Mouse (Mus musculus) midbrain, embryonic 14.5 days (tissue): ENCODE results near the gene Pde4d. TPM values are rescaled to one million over a fixed set of nuclear protein-coding genes. Genes with fewer than 3 reads are reported as not detected.

ENCODE experiments used
- ATAC-seq: fragments of 200-750 bp; cut with Nextera tagmentation; 2 replicates; pipeline ENCODE4 v1.8.0; 2017; ENCODE audit warnings: moderate number of reproducible peaks, moderate library complexity; ENCODE audit not compliant: low FRiP score, low TSS enrichment
- DNase-seq: peaks from one replicate; pipeline ENCODE4 v3.0.0-alpha.2; 2015
- H3K27ac ChIP-seq: fragments of 300-500 bp; sonication (generic); replicated peaks from 2 replicates; pipeline ENCODE4 v1.5.1; 2014; ENCODE audit warnings: mild to moderate bottlenecking, low read depth, low read length, moderate library complexity
- H3K27me3 ChIP-seq: fragments of 300-500 bp; sonication (generic); 2 replicates; pipeline ENCODE4 v1.6.1; 2014; ENCODE audit warnings: low read length, control low read depth, mixed read lengths; ENCODE audit not compliant: control insufficient read depth, insufficient read depth
- H3K36me3 ChIP-seq: fragments of 300-500 bp; sonication (generic); 2 replicates; pipeline ENCODE4 v1.6.1; 2014; ENCODE audit warnings: low read length, control low read depth; ENCODE audit not compliant: control insufficient read depth, insufficient read depth
- H3K4me1 ChIP-seq: fragments of 300-500 bp; sonication (generic); 2 replicates; pipeline ENCODE4 v1.6.1; 2014; ENCODE audit warnings: mild to moderate bottlenecking, antibody characterized with exemption, low read length, control low read depth; ENCODE audit not compliant: control insufficient read depth, insufficient read depth
- H3K4me2 ChIP-seq: fragments of 300-500 bp; sonication (generic); 2 replicates; pipeline ENCODE4 v1.6.1; 2014; ENCODE audit warnings: mild to moderate bottlenecking, low read length, moderate library complexity
- H3K4me3 ChIP-seq: fragments of 300-500 bp; sonication (generic); replicated peaks from 2 replicates; pipeline ENCODE4 v1.5.1; 2014; ENCODE audit warnings: low read depth, low read length
- H3K9ac ChIP-seq: fragments of 300-500 bp; sonication (generic); replicated peaks from 2 replicates; pipeline ENCODE4 v1.6.1; 2014; ENCODE audit warnings: mild to moderate bottlenecking, low read length, moderate library complexity
- H3K9me3 ChIP-seq: fragments of 300-500 bp; sonication (generic); 2 replicates; pipeline ENCODE4 v1.6.1; 2016; ENCODE audit warnings: low read length, control low read depth, mixed read lengths; ENCODE audit not compliant: control insufficient read depth
- WGBS: fragments of 180-500 bp; shearing (Covaris S2); extraction: QIAGEN DNeasy Blood & Tissue Kit; methylation state at CpG from one replicate; pipeline ENCODE4 v1.1.7; 2014; 5-methylcytosine and 5-hydroxymethylcytosine counted together
- polyA plus RNA-seq: library from polyadenylated mRNA; unstranded; fragments of >200 nt; fragmentation: Nextera tagmentation; extraction: Ambion mirVana; gene quantifications from 2 replicates; pipeline ENCODE4 v1.2.1, GENCODE M21; 2014

Gene Pde4d
- polyA plus RNA-seq, 1 experiment from 2014 or later, result 27.1 TPM

- no peak for ATAC-seq
- H3K4me2 ChIP-seq, result no peak overlapping the region
These were observed 1309.5 kb downstream of the Pde4d start for GRCm38 (mm10) chr13:109759201-109759600.

DNA sequence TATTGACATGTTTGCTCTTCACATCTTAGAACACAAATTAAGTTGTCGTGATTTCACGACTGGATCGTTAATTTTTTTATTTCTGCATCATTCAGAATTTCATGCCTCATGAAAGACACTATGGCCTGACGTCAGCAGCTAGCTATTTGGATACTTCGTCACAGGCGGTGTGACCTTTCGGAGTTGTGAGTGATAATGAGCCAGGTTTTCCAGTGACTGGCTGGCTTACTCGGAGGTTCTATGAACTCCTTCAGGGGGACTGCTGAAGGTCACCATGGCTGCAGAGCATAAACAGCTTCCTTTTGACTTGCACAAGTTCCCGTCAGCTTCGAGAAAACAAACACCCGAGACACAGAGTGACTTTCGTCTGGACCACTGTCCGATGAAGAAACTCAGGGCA, 1311.3 kb downstream of the Pde4d start:
- H3K27me3 ChIP-seq, result no peaks in the 10 kb centered on the region
- 82% methylated on average over 13 of the region's 13 CpGs for WGBS
- DNase-seq (no peak), ATAC-seq (no peak)
- H3K4me3 ChIP-seq, result no peak overlapping the region
- H3K27ac ChIP-seq, result no peak overlapping the region
- no peaks in the 10 kb centered on the region for H3K4me1 ChIP-seq
- no peak overlapping the region for H3K4me2 ChIP-seq
- no peaks in the 10 kb centered on the region for H3K9me3 ChIP-seq
- H3K36me3 ChIP-seq, result no peaks in the 10 kb centered on the region
- no peak overlapping the region for H3K9ac ChIP-seq

More at GRCm38 (mm10) chr13:109759201-109759600, 1309.5 kb downstream of the Pde4d start:
- H3K4me3 ChIP-seq, result no peak overlapping the region
- 48% methylated on average over 5 of the region's 5 CpGs for WGBS
- H3K9me3 ChIP-seq, result no peaks in the 10 kb centered on the region
- no peaks in the 10 kb centered on the region for H3K27me3 ChIP-seq
- H3K9ac ChIP-seq, result no peak overlapping the region
- H3K4me1 ChIP-seq, result no peaks in the 10 kb centered on the region
- no peak overlapping the region for H3K27ac ChIP-seq
- no peaks in the 10 kb centered on the region for H3K36me3 ChIP-seq
- DNase-seq, result peak; percentile 74

DNA sequence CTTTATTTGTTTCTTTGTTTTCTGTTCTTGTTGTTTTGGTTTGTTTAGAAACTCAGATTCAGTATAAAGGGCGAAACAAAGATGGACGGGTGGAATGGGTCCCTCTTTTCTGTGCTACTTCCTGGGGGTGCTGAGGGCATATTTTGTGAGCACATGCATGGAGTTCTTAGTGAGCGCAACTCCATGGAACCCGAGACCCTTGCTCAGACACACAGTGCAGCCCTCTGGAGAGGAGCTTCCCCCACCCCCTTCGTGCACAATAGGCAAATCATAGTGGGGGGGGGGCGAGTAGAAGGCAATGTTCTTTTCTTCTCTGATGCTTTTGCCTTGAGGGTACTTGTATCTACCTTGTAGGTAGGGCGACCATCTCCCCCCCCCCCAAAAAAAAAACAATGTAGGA, 1325.0 kb downstream of the Pde4d start:
- DNase-seq, result no peak
- 60% methylated on average over 7 of the region's 7 CpGs for WGBS
- peaks cover 15% of the 10 kb centered on the region; the same call in 1 of the 2 replicates for H3K4me1 ChIP-seq

GRCm38 (mm10) chr13:109775197-109775596, 1325.4 kb downstream of the Pde4d start:
- 27% methylated on average over 5 of the region's 5 CpGs for WGBS
- no peaks in the 10 kb centered on the region for H3K27me3 ChIP-seq
- H3K9ac ChIP-seq, result no peak overlapping the region
- no peaks in the 10 kb centered on the region for H3K9me3 ChIP-seq
- no peak overlapping the region for H3K4me2 ChIP-seq
- H3K36me3 ChIP-seq, result no peaks in the 10 kb centered on the region
- ATAC-seq (no peak; the same call in 1 of the 2 replicates), DNase-seq (no peak)
- peaks cover 15% of the 10 kb centered on the region; the same call in 1 of the 2 replicates for H3K4me1 ChIP-seq
- H3K27ac ChIP-seq, result no peak overlapping the region
- H3K4me3 ChIP-seq, result no peak overlapping the region

More for the DNA sequence above, 1325.0 kb downstream of the Pde4d start:
- no peaks in the 10 kb centered on the region for H3K27me3 ChIP-seq
- no peak overlapping the region for H3K27ac ChIP-seq
- ATAC-seq, result 0 out of 2 replicates have a peak, but pooled peaks have one; percentile 38
- H3K4me3 ChIP-seq, result no peak overlapping the region
- no peaks in the 10 kb centered on the region for H3K36me3 ChIP-seq
- H3K4me2 ChIP-seq, result no peak overlapping the region
- H3K9me3 ChIP-seq, result no peaks in the 10 kb centered on the region
- no peak overlapping the region for H3K9ac ChIP-seq

GRCm38 (mm10) chr13:109776116-109776515, 1326.4 kb downstream of the Pde4d start:
- Histone ChIP-seq H3K9ac (no peak overlapping the region; the same call in 1 of the 2 replicates), H3K4me2 (peak overlapping the region; percentile 44), H3K9me3 (no peaks in the 10 kb centered on the region), H3K4me1 (peaks cover 15% of the 10 kb centered on the region; the same call in 1 of the 2 replicates), H3K36me3 (no peaks in the 10 kb centered on the region), H3K4me3 (0 out of 2 replicates have a peak overlapping the region, but pooled peaks have one; percentile 2), H3K27ac (no peak overlapping the region), H3K27me3 (no peaks in the 10 kb centered on the region)
- 2% methylated on average over 11 of the region's 11 CpGs for WGBS
- ATAC-seq, result peak; percentile 85; the same call in 1 of the 2 replicates
- peak; percentile 95 for DNase-seq

DNA sequence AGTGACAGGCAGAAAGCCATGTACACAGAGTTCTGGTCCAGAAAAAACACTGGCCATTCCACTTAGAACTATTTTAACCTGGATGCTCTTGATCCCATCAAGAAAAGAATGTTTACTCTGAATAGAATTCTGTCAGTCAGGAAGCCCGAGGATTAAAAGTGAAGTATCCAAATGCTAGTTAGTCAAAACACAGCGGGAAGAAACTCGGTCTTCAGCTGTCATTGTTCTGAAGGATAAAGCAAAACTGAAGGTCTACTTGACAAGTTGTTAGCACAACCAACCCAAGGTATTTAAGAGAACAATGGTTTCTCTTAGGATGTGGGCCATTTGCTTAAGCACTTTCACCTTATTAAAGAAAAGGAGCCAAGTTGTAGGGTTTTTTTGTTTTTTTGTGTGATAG, 1327.2 kb downstream of the Pde4d start:
- Histone ChIP-seq H3K9me3 (no peaks in the 10 kb centered on the region), H3K4me3 (no peak overlapping the region), H3K36me3 (no peaks in the 10 kb centered on the region), H3K4me2 (no peak overlapping the region), H3K9ac (no peak overlapping the region), H3K27ac (no peak overlapping the region), H3K4me1 (peaks cover 15% of the 10 kb centered on the region; the same call in 1 of the 2 replicates), H3K27me3 (no peaks in the 10 kb centered on the region)
- DNase-seq, result no peak
- 7% methylated on average over 3 of the region's 3 CpGs for WGBS
- no peak for ATAC-seq

DNA sequence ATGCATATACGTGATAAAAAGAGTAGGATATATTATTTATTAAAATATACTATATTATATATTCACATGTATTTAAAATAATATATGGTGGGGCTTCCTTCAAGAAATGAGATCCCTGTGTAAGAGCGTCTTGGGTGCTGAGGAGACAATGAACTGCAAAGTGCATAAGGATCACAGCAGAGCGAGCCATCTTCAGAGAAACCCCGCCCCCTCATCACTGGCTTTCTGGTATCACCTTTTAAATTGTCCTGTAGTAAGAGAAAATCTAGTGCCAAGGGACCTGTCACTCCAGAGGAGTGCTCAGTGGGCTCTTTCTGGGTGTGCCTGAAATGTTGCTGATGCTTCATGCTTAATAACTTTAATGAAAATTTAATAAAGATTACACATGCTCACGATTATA, 1327.7 kb downstream of the Pde4d start:
- DNase-seq (no peak), ATAC-seq (no peak)
- H3K27ac ChIP-seq, result no peak overlapping the region
- no peaks in the 10 kb centered on the region for H3K9me3 ChIP-seq
- H3K4me1 ChIP-seq, result peaks cover 15% of the 10 kb centered on the region; the same call in 1 of the 2 replicates
- 63% methylated on average over 5 of the region's 5 CpGs for WGBS
- no peaks in the 10 kb centered on the region for H3K36me3 ChIP-seq
- no peaks in the 10 kb centered on the region for H3K27me3 ChIP-seq
- no peak overlapping the region for H3K9ac ChIP-seq
- no peak overlapping the region for H3K4me2 ChIP-seq
- no peak overlapping the region for H3K4me3 ChIP-seq

DNA sequence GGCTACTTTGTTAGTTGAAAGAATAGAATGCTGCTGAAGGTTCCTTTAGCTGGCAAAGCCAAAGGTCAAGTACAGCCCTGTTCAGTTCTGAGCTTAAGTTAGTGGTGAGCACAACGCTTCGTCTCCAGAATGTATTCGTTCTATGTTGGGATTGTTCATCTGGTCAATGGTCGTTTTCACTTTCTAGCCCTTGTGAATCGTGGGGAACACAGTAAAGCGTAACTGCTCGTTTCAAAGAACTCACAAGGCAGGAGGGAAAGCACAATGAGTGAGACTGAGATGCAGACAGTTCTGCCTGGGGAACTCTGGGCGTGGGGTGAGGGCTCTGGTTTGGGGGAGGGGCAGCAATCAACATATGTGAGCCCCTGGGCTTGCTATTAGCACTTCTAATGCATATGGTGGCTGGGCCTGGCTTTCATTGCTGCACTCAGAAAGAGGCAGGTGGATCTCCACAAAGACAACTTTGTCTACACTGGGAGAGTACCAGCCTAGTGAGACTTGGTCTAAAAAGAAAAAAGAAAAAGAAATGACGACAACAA, 1328.6 kb downstream of the Pde4d start:
- WGBS, result 22% methylated on average over 9 of the region's 9 CpGs
- Histone ChIP-seq H3K9ac (no peak overlapping the region), H3K4me1 (peaks cover 15% of the 10 kb centered on the region; the same call in 1 of the 2 replicates), H3K4me2 (no peak overlapping the region), H3K27ac (0 out of 2 replicates have a peak overlapping the region, but pooled peaks have one; percentile 5), H3K27me3 (no peaks in the 10 kb centered on the region), H3K4me3 (no peak overlapping the region), H3K9me3 (no peaks in the 10 kb centered on the region), H3K36me3 (no peaks in the 10 kb centered on the region)
- DNase-seq, result no peak
- ATAC-seq, result no peak

DNA sequence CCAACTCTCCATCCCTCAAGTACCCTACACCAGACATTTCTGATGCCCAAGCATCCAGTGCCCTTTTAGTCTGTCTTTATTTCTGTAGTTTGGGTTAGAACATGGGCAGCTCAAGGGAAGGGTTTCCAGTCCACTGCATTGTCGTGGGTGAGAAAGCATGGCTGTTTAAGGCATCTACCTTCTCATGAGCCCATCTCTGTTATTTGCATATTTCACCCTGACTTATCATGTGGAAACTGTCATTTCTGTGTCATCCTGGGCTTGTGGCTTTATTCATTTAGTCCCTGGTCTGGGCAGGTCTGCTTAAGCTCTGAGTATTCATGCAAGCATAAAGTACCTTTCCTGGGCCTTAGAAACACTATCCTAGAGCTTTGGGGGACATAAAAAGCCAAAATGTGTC, 1331.7 kb downstream of the Pde4d start:
- H3K9me3 ChIP-seq, result no peaks in the 10 kb centered on the region
- 94% methylated on average over 1 of the region's 1 CpGs for WGBS
- ATAC-seq (no peak), DNase-seq (no peak)
- no peak overlapping the region for H3K4me3 ChIP-seq
- H3K4me1 ChIP-seq, result peaks cover 15% of the 10 kb centered on the region; the same call in 1 of the 2 replicates
- H3K36me3 ChIP-seq, result no peaks in the 10 kb centered on the region
- H3K27me3 ChIP-seq, result no peaks in the 10 kb centered on the region
- no peak overlapping the region for H3K9ac ChIP-seq
- no peak overlapping the region for H3K4me2 ChIP-seq
- no peak overlapping the region for H3K27ac ChIP-seq
